Mouse (Mus musculus) ovary, adult 10 weeks (tissue): Measurements from ENCODE around the gene Btg4. TPM values are rescaled to one million over a fixed set of nuclear protein-coding genes. Genes with fewer than 3 reads are reported as not detected.

ENCODE experiments used
- polyA plus RNA-seq: library from polyadenylated mRNA; stranded (reverse); fragments of 350-450 nt; fragmentation: Illumina TruSeq; extraction: RNeasy Lipid Tissue Mini Kit (QIAGEN cat#74804); gene quantifications from one replicate; pipeline ENCODE4 v1.2.3, GENCODE M21; 2014

Btg4 gene
- 36.3 TPM for polyA plus RNA-seq

DNA sequence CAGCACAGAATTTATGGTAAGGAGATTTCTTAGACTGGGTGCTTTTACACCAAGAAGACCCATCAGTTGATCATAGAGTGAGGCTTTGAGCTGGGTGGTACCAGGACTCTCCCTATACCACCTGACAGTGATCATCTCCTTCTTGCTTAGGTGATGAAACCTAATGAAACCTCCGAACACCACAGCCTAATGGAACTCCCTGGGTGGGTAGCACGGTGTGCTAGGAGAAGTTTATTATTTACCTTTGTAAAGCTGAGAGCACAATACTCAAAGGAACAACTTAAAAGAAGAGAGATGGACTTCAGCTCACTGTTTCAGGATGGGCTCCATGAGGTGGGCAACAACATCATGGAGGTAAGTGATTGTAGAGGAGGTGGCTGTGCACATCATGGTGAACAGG lies at the start of gene Btg4:
Gene Btg4, plus strand, starts transcription at position 301 of the 400 bp plus-strand sequence.

DNA sequence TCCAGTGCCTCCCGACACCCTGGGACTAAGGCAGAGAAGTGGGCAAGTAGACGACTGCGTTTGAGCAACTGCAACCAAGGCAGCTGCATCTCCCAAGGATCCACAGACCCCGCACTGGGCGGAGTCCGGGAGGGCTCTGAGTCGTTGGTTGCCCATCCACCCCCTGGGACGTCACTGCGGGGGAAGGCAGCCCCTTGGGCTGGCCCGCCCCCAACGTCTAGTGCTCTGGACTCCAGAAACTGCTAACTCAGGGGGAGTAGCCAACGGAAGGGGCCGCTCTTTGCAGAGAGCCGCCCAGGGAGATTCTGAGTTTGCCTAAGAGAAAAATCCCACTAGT lies 16.2 kb downstream of the Btg4 start, which contains the start of gene Layn:
Gene Layn, minus strand, starts transcription at position 116 of the 337 bp plus-strand sequence.

DNA sequence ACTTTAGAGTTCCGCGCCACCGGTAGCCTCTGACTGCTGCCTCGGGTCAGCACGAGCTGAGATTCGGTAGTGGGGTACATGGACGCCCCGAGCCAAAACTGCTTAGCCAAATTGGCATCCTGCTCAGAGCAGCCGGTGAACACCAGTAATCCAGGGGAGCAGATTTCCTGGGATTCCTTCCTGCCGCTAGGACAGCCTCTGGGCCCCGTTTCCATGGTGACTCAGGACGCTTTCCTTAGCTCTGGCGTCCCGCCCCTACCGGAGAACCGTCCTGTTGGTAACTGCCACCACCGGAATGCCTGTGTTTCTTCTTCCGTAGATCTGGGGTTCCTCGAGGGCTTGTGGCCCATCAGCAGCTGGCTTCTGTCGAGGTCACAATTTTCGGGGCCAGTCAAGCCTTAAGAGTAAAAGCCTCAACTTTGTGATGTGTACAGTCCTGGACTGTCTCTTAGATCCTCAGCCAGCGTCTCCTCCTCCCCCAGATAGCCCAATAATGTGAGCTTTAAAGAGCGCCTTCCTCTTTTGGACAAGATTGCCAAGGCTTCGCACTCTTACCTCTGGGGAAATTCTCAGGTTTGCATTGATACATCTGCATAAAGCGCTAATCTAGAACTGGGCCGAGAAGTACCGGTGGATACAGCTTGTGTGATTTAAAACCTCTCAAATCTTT lies 41.2 kb downstream of the Btg4 start, which contains the start of gene 4833427G06Rik:
Gene 4833427G06Rik, minus strand, starts transcription at position 323 of the 670 bp plus-strand sequence.

DNA sequence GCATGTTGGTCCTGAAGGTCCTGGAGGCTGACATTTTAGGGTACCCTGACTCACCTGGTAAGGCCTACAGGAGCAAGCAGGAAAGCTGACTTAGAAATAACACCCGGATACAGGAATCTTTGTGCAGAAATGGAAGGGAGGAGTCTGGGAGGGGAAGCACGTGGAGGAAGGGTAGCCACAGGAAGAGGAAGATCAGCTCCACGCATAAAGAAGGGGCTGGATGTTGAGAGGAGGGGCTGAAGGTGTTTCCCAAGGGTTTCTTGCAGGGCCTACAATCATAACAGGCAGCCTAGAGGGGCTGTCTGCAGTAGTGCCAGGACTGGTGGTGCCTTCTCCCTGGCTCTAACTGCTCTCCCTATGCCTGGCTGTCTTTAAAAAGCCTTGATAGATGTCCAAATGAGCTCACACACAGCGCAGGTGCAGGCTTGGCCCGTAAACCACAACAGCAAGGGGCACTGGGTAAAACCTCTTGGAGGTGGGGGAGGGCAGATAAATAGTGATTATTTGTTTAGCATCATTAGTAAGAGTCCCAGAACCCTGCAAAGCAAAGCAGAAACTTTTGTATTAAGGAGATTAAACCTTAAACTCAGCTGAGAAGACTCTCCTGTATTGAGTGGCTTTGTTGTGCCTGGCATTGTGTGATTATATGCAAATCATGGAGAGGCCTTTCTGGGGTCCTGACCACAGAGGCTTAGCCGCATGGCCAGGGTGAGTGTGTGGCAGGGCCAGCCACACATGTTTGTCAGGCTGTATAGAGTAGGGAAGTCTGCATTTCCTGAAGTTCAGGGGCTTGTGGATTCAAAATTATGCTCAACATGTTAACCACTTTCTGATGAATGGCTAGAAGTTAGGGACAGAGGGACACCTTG lies 104.8 kb downstream of the Btg4 start, which contains the start of gene Gm32742:
Gene Gm32742, minus strand, starts transcription at position 206 of the 869 bp plus-strand sequence.

Other genes with a start within 250 kb of the Btg4 start
- 32.0 TPM for gene Ppp2r1b, start 215.6 kb upstream of the Btg4 start, polyA plus RNA-seq
- gene Sik2, start 51.8 kb upstream of the Btg4 start, polyA plus RNA-seq: 29.1 TPM
- 20.5 TPM for gene Layn, start 16.2 kb downstream of the Btg4 start, polyA plus RNA-seq
- gene 4833427G06Rik, start 41.2 kb downstream of the Btg4 start, polyA plus RNA-seq: 10.3 TPM
- not detected for gene Gm32742, start 104.6 kb downstream of the Btg4 start, polyA plus RNA-seq
- 1.2 TPM for gene Pou2af1, start 152.8 kb downstream of the Btg4 start, polyA plus RNA-seq
- 3.2 TPM for gene Colca2, start 217.7 kb downstream of the Btg4 start, polyA plus RNA-seq